Mouse (Mus musculus): ENCODE measurements around the gene Sell.
"Not testable (repeated sequence)": the region's sequence is repeated elsewhere in the genome, so short reads cannot be mapped to it uniquely, and the experiment has no call there.

Sell gene

GRCm38 (mm10) chr1:164061925-164062324 is at the start of gene Sell:
Gene Sell (plus strand): TSS chr1:164061982.
- DNase-seq (ENCODE audit: low spot score in 2 of 2) = no peak

GRCm38 (mm10) chr1:164014616-164015015 is 47.2 kb upstream of the Sell start:
- DNase-seq (ENCODE audit: low spot score in 2 of 2) = no peak

- no peak for DNase-seq (ENCODE audit: low spot score in 2 of 2)
Observed at GRCm38 (mm10) chr1:164018221-164018896, 43.4 kb upstream of the Sell start.

GRCm38 (mm10) chr1:164019789-164020188 is 42.0 kb upstream of the Sell start:
- no peak for DNase-seq (ENCODE audit: low spot score in 2 of 2)

GRCm38 (mm10) chr1:164020746-164021145 is 41.0 kb upstream of the Sell start:
- not testable (repeated sequence) for DNase-seq (ENCODE audit: low spot score in 2 of 2)

- DNase-seq (ENCODE audit: low spot score in 2 of 2) = not testable (repeated sequence)
Observed at GRCm38 (mm10) chr1:164022106-164022505, 39.7 kb upstream of the Sell start.

GRCm38 (mm10) chr1:164025685-164026084 is 36.1 kb upstream of the Sell start:
- no peak for DNase-seq (ENCODE audit: low spot score in 2 of 2)

- DNase-seq (ENCODE audit: low spot score in 2 of 2) = no peak
Observed at GRCm38 (mm10) chr1:164027416-164027815, 34.4 kb upstream of the Sell start.

- DNase-seq (ENCODE audit: low spot score in 2 of 2) = no peak
Observed at GRCm38 (mm10) chr1:164040385-164041135, 21.2 kb upstream of the Sell start.

- no peak for DNase-seq (ENCODE audit: low spot score in 2 of 2)
Observed at GRCm38 (mm10) chr1:164043549-164043948, 18.2 kb upstream of the Sell start.

GRCm38 (mm10) chr1:164047934-164048333 is 13.8 kb upstream of the Sell start, which contains the start of gene Sele:
Gene Sele (plus strand): TSS chr1:164048234.
- no peak for DNase-seq (ENCODE audit: low spot score in 2 of 2)

GRCm38 (mm10) chr1:164053561-164053960 is 8.2 kb upstream of the Sell start:
- DNase-seq (ENCODE audit: low spot score in 2 of 2) = no peak

GRCm38 (mm10) chr1:164054800-164055199 is 7.0 kb upstream of the Sell start:
- no peak for DNase-seq (ENCODE audit: low spot score in 2 of 2)

GRCm38 (mm10) chr1:164060071-164060470 is 1.7 kb upstream of the Sell start:
- DNase-seq (ENCODE audit: low spot score in 2 of 2) = no peak

GRCm38 (mm10) chr1:164061278-164061677 is 504 bp upstream of the Sell start:
- no peak for DNase-seq (ENCODE audit: low spot score in 2 of 2)

- no peak for DNase-seq (ENCODE audit: low spot score in 2 of 2)
Observed at GRCm38 (mm10) chr1:164062856-164063255, 1.1 kb downstream of the Sell start.

- no peak for DNase-seq (ENCODE audit: low spot score in 2 of 2)
Observed at GRCm38 (mm10) chr1:164063745-164064144, 2.0 kb downstream of the Sell start.

- DNase-seq (ENCODE audit: low spot score in 2 of 2) = no peak
Observed at GRCm38 (mm10) chr1:164069261-164069660, 7.5 kb downstream of the Sell start.

- DNase-seq (ENCODE audit: low spot score in 2 of 2) = no peak
Observed at GRCm38 (mm10) chr1:164070461-164070860, 8.7 kb downstream of the Sell start.

GRCm38 (mm10) chr1:164071111-164071510 is 9.3 kb downstream of the Sell start:
- DNase-seq (ENCODE audit: low spot score in 2 of 2) = no peak

- no peak for DNase-seq (ENCODE audit: low spot score in 2 of 2)
Observed at GRCm38 (mm10) chr1:164072001-164072400, 10.2 kb downstream of the Sell start.

- DNase-seq (ENCODE audit: low spot score in 2 of 2) = no peak
Observed at GRCm38 (mm10) chr1:164073091-164073490, 11.3 kb downstream of the Sell start.

GRCm38 (mm10) chr1:164073803-164074202 is 12.0 kb downstream of the Sell start:
- no peak for DNase-seq (ENCODE audit: low spot score in 2 of 2)
